Mouse (Mus musculus): ENCODE measurements at regions not wholly inside any gene's neighbourhood (a gene's known extent, or its start where the extent isn't known, plus 50 kb on each side); places are given as distances from the start of the nearest gene placed in this dataset.

- TF ChIP-seq CTCF (IDR thresholded peaks at IDR 0.05; ENCODE audit: extremely low read depth, insufficient read length, insufficient replicate concordance, low read depth, low read length) (no peak), POLR2A (IDR thresholded peaks at IDR 0.05; ENCODE audit: low read depth, low read length) (no peak)
Measured at GRCm38 (mm10) chr16:5798188-5798587, 87.0 kb upstream of the Rbfox1 start.
